Mouse (Mus musculus): ENCODE data around the gene U2af2.
"Not testable (repeated sequence)": the region's sequence is repeated elsewhere in the genome, so short reads cannot be mapped to it uniquely, and the experiment has no call there.

The U2af2 gene

DNA sequence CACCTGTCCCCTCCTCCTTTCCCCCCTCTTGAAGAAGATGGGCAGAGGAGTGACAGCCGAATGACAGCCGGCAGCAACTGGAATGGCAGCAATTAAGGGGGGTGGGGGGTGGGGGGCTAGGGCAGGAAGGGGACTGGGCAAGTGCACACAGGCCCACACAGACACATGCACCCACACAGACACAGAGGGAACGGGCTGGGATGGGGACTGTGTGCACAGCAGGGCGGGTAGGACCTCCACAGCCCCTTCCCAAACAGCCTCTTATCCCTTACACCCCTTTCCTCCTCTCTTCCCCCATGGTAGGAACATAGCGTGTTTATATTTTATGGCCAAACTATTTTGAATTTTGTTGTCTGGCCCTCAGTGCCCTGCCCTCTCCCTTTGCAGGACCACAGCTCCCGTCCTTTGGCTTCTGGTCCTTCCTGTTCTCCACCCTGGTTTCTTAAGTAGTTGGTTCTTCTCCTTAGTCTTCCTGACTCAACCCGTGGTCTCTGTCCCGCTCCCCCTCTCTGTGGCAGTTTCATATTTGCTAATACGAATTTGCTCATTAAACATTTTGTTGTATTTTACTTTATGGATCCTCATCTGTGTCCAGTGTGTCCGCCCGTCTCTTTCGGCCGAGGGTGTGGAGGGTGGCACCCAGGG, 17.5 kb downstream of the U2af2 start:
- not testable (repeated sequence) for DNase-seq

DNA sequence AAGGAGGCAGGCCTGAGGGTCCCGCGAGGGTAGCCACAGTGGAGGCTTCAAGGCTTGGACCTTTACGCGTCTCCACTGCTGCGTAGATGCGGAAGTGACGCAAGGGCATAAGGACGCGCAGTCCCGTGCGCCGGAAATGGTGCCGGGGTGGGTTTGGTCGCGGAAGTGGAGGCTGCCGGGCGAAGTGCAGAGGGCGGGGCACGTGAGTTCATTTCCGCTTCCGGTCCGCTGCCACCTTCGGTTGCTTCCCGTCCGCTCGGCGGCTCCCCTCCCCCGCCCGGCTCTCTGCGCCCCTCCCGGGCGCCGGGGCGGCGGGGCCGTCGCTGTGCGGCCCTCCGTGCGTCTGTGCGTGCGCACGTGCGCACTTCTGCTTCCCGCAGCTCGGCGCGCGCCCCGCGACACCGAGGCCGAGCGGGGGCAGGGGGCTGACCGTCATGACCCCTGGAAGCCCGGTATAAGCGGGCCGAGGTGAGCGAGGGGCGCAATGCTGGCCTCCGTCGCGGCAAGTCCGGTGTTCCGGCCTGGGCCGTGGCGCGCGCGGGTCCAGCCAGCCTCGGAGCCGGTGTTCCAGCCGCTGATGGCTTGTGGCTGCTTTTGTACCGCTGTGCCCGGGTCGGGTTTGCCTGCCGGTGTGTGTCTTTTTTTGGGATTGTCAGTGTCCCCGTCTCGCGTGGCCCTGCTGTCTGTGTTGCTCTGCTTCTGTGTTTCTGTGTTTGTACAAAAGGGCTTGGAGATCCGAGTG, 18.2 kb downstream of the U2af2 start, which contains the start of gene Epn1:
Epn1 (plus strand) TSS at position 226 of the 742 bp plus-strand sequence.
- DNase-seq: peak; percentile 93 to 95

DNA sequence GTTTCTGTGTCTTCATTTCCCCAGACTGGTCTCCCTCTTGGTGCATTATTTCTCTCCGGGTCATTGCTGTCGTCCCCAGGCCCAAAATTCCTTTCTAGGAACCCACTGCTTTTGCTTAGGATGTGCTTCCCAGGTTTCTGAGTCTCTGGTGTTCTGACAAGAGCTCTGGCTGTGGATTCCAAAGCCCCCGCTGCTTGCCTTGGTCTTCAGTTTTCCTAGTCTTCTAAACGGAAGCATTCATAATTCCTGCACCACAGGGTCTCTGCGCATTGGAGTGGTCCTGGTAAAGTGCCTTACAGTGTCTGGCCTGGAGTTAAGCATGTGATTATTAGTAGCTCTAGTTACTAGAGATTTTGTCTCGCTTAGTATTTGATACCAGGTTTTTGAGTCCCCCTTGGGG, 18.9 kb downstream of the U2af2 start:
- DNase-seq: no peak

DNA sequence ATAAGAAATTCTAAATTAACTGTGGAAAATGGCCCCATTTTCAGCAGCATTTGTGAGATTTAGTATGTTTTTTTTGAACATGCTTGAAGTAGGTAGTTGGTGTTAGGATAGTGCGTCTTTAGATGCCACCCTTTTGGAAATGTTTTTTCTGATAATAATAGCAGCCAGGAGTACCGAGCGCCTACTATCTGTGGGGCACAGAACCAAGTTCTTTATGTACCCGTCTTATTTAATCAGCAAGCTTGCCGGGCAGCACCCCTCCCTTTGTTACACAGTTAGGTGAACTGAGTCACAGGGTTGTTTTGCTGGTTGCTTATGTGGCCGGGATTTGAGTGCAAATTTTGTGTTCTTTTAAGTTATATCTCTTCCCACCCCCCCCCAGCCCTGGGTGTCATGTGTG, 19.3 kb downstream of the U2af2 start:
- no peak for DNase-seq

DNA sequence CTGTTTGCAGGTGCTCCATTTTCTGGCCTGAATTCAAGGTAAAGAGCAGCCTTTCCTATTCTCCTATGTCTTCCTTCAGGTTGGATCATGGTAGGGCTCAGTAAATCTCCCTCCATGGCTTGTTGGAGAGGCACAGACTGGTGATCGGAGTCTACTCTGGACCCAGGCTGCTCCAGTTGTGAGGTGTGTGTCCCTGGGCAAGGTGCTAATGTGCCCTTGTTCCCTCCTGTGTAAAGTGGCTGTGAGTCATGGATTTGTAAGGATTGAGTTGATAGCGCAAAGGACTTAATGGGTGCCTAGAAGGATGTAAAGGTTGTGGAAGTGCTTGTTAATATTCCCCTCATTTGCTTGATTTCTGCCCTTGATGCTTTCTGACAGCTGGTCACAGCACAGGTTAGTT, 20.0 kb downstream of the U2af2 start:
- no peak for DNase-seq

DNA sequence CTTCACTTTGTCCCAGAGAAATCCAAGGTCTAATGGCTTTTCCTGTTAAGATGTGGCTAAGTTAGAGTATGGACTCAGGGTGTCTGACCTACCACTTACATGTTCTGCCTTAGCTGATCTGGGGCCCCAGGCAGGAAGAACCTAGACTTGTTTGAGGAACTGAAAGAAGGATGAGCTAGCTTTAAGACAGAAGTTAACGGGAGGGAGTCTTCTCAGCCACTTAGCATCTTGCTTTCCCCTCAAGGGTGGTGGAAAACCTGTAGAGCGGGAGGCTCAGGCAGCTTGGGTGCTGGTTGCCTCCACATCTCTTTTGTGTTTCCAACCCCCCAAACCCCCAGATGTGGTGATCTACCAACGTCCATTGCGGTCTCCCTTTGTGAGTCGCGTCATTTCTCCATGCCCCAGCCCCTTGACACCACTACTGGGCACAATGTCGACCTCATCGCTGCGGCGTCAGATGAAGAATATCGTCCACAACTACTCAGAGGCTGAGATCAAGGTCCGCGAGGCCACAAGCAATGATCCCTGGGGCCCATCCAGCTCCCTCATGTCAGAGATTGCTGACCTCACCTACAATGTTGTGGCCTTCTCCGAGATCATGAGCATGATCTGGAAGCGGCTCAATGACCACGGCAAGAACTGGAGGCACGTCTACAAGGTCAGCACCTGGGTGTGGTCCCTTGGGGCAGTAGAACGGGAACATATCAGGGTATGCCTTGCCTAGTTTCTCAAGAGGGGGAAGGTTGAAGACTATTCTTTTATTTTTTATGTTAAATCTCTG, 21.6 kb downstream of the U2af2 start:
- DNase-seq: no peak

DNA sequence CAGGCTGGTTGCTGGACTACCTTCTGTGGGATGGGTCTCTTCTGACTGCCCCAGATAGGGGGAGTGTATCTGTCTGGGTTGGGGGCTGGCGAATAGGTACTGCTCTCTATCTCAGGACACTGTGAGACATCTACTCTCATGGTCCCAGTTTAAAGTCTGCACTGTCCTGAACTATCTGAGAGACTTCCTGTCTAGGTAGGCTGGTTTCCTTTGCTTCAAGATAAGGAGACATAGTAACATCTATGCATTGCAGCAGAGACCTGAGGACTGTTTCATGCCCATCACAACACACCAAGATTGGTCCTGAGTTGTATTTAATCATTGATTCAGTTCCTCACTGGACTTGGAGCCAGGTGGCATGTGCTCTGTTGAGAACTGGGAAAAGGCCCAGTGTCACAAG, 23.6 kb downstream of the U2af2 start:
- DNase-seq: no peak

DNA sequence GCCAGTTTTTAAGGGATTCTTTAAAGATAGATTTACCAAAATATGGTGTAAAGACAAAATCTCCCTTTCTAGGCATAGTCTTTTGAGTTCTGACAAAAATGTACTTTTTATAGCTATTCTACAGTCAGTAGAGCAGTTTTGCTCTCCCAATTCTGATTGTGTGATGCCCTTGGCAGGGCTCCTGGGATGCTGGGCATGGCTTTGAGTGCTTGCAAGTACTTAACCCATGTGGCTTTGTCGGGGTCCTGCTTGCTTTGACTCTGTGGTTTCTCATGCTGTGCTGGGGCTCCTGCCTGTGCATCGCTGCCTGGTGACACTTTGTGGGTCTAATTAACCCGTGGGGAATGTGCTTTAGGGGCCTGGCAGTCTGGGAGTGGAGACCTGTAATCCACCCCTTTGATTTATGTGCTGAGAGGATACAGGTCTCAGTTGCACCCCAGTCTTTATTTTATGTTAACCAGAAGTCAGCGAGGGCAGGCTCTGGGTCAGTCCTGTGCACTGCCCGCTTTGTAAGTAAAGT, 25.0 kb downstream of the U2af2 start:
- no peak for DNase-seq

DNA sequence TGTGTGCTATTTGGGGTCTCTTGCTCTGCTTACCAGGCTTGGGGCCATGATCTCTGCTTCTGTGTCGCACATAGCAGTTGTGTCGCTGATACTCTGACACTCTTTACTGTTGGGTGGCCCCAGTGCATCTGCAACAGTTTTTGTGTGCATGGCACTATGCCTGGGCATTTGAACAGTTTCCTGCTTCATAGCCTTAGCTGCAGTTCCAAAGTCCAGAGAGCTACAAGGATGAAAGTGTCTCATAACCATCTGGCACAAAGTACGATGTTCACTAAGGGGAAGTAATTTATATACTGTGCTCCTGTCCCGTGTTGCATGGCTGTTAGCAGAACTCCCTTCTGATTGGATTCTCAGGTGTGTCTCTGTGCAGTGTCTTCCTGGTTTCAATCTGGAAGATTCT, 25.9 kb downstream of the U2af2 start:
- DNase-seq: no peak

DNA sequence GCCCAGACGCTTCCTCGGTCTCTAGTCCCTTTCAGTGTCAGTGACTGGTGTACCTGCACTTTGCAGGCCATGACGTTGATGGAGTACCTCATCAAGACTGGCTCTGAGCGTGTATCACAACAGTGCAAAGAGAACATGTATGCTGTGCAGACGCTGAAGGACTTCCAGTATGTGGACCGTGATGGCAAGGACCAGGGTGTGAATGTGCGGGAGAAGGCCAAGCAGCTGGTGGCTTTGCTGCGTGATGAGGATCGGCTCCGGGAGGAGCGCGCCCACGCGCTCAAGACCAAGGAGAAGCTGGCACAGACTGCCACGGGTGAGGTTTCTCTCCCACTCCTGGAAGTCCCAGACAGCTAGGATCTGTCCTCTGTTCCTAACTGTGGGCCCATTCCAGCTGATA, 27.9 kb downstream of the U2af2 start:
- no peak for DNase-seq

DNA sequence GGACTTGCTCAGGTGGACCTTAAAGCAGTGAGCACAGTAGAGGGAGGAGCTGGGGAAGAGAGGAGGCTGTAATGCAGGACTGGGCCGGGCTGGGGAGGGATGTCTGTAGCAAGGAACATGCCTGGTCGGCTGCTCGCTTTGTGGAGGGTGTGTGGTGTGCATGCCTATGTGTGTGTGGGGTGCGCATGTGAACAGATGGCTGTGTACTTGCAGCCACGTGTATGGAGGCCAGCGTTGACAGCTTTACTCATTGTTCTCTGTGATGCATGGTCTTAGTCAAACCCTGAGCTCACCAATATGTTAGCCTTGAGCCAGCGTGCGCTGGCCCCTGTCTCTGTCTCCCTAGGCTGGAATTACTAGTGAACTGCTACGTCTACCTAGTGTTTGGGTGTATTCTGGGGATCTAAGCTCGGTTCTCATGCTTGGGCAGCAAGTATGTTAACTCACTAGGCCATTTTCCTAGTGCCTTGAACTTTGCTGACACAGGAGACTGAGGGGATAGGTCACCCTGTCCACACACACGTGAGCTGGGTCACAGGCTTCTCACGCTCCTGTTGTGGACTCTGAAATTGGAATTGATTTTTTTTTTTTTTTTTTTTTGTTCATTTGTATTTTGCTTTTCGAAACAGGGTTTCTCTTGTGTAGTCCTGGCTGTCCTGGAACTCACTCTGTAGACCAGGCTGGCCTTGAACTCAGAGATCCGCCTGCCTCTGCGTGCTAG, 29.2 kb downstream of the U2af2 start:
- DNase-seq: no peak

DNA sequence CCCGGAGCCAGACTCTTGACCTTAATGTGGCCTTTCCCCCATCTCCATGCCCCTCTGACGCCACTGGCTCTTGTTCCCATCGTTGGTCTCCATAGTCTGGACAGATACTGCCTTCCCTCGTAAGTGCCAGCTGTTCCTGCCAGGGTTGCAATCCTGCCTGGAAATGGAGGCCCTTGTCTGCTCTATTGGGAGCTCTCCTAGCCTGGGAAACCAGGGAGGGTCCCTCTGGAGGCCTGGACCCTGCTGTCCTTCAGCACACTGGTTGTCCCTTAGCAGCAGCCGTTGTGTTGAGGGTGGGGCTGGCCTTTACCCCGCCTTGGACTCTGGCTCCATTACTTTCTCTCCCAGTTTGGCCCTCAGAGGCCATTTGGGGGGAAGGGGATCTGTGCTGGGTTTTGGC, 30.4 kb downstream of the U2af2 start:
- no peak for DNase-seq

DNA sequence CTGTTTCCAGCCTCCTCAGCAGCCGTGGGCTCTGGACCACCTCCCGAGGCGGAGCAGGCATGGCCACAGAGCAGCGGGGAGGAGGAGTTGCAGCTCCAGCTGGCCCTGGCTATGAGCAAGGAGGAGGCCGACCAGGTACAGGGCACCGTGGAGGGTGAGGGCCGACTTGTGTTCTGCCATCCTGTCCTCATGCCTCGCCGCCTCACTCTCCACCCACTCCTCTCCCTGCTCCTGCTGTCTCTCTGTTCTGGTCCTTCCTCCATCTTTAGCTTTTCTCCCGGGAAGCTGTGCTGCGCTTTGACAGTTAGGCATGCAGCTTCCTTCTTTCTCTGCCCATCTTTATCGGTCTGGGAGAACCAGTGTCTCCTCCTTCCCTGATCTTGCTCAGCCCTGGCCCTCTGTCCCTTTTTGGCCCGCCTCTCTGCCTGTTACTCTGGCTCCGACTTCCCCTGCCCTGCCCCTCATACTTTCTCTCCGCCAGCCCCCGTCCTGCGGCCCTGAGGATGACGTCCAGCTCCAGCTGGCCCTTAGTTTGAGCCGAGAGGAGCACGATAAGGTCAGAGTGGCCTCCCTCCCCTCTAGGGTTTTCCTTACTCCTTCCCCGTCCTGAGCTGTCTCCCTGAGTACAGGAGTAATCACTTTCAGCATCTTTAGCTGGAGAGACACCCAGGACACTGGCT, 31.0 kb downstream of the U2af2 start:
- no peak for DNase-seq

DNA sequence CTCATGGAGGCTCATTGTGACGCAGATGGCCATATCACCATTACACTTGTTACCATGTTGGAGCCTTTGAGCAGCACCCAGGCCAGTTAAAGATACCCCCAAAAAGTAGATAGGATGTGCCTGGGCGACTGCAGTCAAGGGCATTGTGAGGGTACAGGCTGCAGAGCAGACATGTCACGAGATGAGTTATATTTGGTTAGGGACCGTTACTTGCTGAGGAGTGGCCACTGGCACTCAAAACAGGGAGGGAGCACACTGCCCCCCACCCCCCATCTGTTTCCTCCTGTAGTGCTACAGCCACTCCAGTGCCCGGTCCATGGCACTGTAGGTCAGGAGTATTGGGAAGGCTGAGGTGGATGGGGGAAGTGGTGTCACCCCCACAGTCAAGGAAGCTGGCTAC, 36.8 kb downstream of the U2af2 start:
- DNase-seq: no peak

DNA sequence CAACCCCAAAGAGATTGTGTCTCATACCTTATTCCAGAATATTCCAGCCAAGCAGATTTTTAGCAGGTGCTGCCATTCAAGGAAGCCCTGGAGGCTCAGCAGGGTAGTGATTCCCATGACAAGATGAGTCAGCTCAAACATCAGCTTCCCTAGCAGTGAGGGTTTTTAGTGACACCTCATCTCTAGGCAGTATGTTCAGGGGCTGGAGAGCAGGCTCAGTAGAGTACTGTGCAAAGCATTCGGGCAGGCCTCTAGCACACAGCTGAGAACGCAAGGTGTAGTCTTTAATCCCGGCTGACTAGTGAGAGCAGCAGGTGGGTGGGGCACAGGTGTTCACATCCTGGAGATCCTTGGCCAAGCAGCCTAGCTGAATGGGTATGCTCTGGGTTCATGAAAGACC, 37.9 kb downstream of the U2af2 start:
- no peak for DNase-seq

DNA sequence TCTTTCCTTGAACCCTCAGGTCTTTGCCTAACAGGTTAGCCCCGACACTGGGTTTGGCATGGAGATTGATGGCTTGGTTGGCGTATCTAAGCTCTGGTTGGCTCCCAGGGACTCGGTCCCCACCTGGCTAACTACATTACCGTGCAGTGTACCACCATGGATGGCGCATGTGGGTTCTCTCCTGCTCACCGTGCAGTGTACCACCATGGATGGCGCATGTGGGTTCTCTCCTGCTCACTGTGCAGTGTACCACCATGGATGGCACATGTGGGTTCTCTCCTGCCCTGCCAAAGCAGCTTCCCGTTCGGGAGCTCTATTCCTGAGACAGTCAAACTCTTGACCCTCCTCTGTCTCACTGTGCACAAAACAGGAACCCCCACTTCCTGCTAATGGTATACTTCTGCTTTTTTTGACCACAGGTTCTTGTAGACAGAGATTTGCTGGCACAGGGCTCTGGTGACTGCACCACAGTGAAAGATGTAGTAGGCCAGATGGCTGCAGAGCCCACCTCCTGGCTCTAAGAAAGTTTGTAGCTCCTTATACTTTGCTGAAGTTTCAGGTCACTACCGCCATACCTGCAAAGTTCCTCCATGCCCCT, 39.2 kb downstream of the U2af2 start:
- no peak for DNase-seq

DNA sequence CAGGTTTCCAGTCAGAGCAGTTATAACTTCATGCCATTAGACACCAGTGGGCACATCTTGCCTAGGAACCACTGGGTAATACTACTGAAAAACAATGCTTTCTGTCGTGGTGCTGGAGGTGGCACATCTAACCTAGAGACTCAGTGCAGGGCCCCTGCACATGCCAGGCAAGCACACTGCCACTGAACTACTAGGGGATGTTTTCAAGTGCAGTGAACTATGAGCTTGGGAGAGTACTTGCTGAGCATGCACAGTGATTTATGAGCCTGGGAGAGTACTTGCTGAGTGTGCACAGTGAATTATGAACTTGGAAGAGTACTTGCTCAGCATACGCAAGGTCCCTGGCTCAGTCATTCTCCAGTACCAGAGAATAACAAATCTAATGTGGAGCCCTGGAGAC, 40.6 kb downstream of the U2af2 start:
- DNase-seq: no peak

DNA sequence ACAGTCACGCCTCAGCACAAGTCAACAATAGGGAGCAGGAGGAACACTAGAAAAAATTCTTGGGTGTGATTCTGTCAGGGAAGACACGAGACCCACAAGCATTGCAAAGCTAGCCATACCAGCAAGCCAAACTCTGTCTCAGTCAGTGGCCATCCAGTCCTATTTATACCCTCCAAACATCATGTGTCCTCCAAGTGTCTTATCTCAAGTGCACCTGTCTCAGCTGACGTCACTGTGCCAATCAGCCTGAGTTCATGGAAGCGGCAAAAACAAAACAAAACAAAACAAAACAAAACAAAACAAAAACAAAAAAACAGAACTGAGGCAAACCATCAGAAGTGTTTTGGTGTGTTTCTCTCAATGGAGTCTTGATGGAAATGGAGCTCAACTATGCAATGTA, 46.3 kb downstream of the U2af2 start:
- no peak for DNase-seq

DNA sequence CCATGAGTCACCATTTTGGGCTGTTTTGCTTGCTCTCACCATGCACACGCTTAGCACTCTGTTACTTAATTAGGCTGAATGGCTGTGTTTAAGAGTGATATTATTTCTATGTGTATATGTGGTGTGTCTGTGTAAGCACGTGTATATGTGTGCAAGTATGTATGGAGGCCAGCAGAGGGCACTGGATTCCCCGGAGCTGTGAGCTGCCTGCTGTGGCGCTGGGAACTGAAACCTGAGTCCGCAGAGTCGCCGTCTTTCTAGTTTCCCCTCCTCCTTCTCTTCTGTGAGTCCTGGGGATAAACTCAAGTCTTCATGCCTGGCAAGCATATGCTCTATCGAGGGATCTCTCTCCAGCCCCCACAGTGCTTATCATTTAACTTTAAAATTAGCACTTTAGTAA, 47.4 kb downstream of the U2af2 start:
- DNase-seq: no peak

DNA sequence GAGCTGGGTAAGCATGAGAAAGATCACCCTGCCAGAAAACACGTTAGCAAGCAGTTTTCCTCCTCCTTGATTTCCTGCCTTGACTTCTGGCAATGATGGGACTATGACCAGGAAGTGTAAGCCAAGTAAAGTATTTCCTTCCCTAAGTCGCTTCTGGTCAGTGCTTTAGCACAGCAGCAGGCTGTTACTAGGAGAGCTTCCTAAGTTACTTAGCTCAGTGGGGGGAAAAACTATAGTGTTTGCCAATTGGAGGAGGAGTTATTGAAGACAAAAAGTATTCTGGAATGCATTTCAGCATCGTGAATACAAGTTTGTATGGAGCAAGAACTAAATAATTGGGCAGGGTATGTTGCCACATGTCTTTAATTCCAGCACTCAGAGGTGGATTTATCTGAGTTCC, 50.8 kb downstream of the U2af2 start:
- no peak for DNase-seq

DNA sequence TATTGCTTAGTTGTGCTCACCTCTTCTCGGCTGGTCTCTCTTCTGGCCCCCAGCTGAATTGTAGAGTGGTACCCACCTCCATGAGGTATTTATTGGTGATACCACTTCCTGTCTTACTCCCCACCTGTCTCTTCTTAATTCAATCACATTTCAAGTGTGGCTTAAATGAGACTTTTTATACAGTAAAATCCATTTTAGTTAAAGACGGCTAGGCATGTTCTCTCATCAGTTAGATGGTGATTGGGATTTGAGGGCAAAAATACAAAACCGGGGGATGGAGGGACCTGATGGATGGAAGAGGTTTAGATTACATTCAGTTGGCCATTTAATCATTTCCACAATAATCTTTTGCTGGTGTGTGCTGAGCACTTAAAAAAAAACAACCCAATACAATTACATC, 54.9 kb downstream of the U2af2 start, which contains the start of gene Rfpl4:
Rfpl4 (minus strand) TSS at position 101 of the 400 bp plus-strand sequence.
- no peak for DNase-seq

DNA sequence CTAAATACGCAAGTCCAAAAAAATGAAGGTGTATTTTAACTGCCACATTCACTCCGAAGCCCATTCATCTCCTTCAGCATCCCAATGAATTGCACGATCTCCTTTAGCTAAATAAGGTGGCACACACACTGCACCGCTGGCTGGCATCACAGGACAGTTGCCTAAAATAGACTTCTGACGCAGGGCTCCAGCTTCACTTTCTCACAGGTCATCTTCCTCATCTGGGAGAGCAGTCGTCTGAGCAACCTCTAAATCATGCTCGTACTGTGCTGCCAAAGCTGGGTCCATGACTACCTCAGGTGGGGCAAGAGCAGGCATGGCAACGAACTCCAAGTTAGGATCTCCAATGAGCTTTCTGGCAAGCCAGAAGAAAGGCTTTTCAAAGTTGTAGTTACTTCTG, 63.1 kb downstream of the U2af2 start:
- no peak for DNase-seq
